Mouse (Mus musculus) heart, embryonic 11.5 days (tissue): Measurements from ENCODE around the gene Ss18l2. TPM values are rescaled to one million over a fixed set of nuclear protein-coding genes. Genes with fewer than 3 reads are reported as not detected.

Experiments
- ATAC-seq: fragments of 200-750 bp; cut with Nextera tagmentation; replicated peaks from 2 replicates; pipeline ENCODE4 v1.8.0; 2017; ENCODE audit warnings: moderate library complexity; ENCODE audit not compliant: insufficient number of reproducible peaks, low FRiP score, low TSS enrichment
- H3K27ac ChIP-seq: fragments of 300-500 bp; sonication (generic); 2 replicates; pipeline ENCODE4 v1.5.1; 2014; ENCODE audit warnings: mild to moderate bottlenecking, low read depth, low read length
- H3K27me3 ChIP-seq: fragments of 300-500 bp; sonication (generic); 2 replicates; pipeline ENCODE4 v1.6.1; 2014; ENCODE audit warnings: mild to moderate bottlenecking, low read length, mixed read lengths; ENCODE audit not compliant: control insufficient read depth, insufficient read depth
- H3K36me3 ChIP-seq: fragments of 300-500 bp; sonication (generic); 2 replicates; pipeline ENCODE4 v1.6.1; 2014; ENCODE audit warnings: mild to moderate bottlenecking, low read length, moderate library complexity, mixed read lengths; ENCODE audit not compliant: control insufficient read depth, insufficient read depth
- H3K4me1 ChIP-seq: fragments of 300-500 bp; sonication (generic); 2 replicates; pipeline ENCODE4 v1.6.1; 2014; ENCODE audit warnings: low read length; ENCODE audit not compliant: control insufficient read depth, insufficient read depth
- H3K4me2 ChIP-seq: fragments of 300-500 bp; sonication (generic); 2 replicates; pipeline ENCODE4 v1.6.1; 2014; ENCODE audit warnings: mild to moderate bottlenecking, moderate library complexity
- H3K4me3 ChIP-seq: fragments of 300-500 bp; sonication (generic); 2 replicates; pipeline ENCODE4 v1.5.1; 2014; ENCODE audit warnings: low read depth, low read length
- H3K9ac ChIP-seq: fragments of 300-500 bp; sonication (generic); 2 replicates; pipeline ENCODE4 v1.6.1; 2014; ENCODE audit warnings: mild to moderate bottlenecking, low read depth, low read length, moderate library complexity
- H3K9me3 ChIP-seq: fragments of 300-500 bp; sonication (generic); replicated peaks from 2 replicates; pipeline ENCODE4 v1.6.1; 2016; ENCODE audit warnings: low read length; ENCODE audit not compliant: control insufficient read depth
- WGBS: fragments of 180-500 bp; shearing (Covaris S2); extraction: QIAGEN DNeasy Blood & Tissue Kit; methylation state at CpG from one replicate; pipeline ENCODE4 v1.1.7; 2014; ENCODE audit not compliant: insufficient replicate concordance; 5-methylcytosine and 5-hydroxymethylcytosine counted together
- polyA plus RNA-seq: library from polyadenylated mRNA; unstranded; fragments of >200 nt; fragmentation: Nextera tagmentation; extraction: Ambion mirVana; gene quantifications from 2 replicates; pipeline ENCODE4 v1.2.1, GENCODE M21; 2014

Ss18l2 gene
- polyA plus RNA-seq, 1 experiment from 2014 or later = 153 TPM

DNA sequence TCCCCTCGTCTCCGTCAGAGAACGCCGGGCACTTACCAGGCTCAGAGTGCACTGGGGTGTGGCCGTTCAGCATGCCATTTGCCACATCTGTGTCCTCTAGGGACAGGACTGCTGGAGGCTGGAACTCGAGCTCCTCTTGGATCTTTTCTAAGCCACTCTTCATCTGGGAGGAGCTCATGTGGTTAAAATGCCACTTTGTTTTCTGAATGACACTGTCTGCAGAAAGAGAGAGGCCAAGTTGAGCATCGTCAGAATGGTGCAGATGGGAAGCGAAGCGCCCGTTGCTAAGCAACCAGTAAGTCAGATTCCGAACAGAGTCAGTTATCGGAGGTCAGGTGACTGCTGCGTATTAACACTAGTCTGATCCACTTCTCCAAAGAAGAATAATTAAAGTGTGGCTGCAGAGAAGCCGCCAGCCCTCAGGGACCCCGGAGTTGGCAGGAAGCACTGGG, 19.9 kb upstream of the Ss18l2 start:
- Histone ChIP-seq H3K4me1 (no peaks in the 10 kb centered on the region), H3K9ac (no peak overlapping the region), H3K36me3 (peaks cover 12% of the 10 kb centered on the region), H3K4me3 (no peak overlapping the region), H3K27ac (no peak overlapping the region), H3K9me3 (no peaks in the 10 kb centered on the region), H3K4me2 (no peak overlapping the region), H3K27me3 (no peaks in the 10 kb centered on the region)
- no peak for ATAC-seq
- WGBS = 82% methylated on average over 15 of the region's 15 CpGs

DNA sequence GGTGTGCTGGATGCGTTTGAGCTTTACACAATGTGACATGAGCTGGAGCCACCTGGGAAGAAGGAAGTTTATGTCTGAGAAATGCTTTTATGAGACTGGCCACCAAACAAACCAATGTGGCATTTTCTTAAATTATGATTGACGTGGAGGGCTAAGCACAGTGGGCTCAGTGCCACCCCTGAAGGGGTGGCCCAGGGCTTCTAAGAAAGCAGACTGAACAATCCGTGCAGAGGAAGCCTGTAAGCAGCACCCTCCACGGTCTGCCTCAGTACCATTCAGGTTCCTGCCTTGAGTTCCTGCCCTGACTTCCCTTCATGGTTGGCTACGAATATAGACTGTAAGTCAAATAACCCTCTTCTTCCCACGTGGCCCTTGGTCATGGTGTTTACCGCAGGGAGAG, 19.4 kb upstream of the Ss18l2 start:
- H3K27ac ChIP-seq = no peak overlapping the region
- H3K9me3 ChIP-seq = no peaks in the 10 kb centered on the region
- H3K4me3 ChIP-seq = no peak overlapping the region
- H3K36me3 ChIP-seq = peaks cover 12% of the 10 kb centered on the region
- no peaks in the 10 kb centered on the region for H3K4me1 ChIP-seq
- H3K27me3 ChIP-seq = no peaks in the 10 kb centered on the region
- WGBS = 88% methylated on average over 7 of the region's 7 CpGs
- H3K9ac ChIP-seq = no peak overlapping the region
- H3K4me2 ChIP-seq = no peak overlapping the region
- no peak for ATAC-seq

- H3K36me3 ChIP-seq = peaks cover 5% of the 10 kb centered on the region; the same call in 1 of the 2 replicates
- H3K9me3 ChIP-seq = 0 out of 2 replicates have a peak, but pooled peaks cover 2% of the 10 kb centered on the region
- no peaks in the 10 kb centered on the region for H3K27me3 ChIP-seq
- ATAC-seq = no peak
- 73% methylated on average over 12 of the region's 12 CpGs for WGBS
- H3K4me2 ChIP-seq = no peak overlapping the region
- H3K4me1 ChIP-seq = no peaks in the 10 kb centered on the region
- no peak overlapping the region for H3K9ac ChIP-seq
- no peak overlapping the region for H3K4me3 ChIP-seq
- H3K27ac ChIP-seq = no peak overlapping the region
These were observed 15.4 kb upstream of the Ss18l2 start for GRCm38 (mm10) chr9:121694736-121695135.

- Histone ChIP-seq H3K4me2 (no peak overlapping the region), H3K36me3 (peaks cover 4% of the 10 kb centered on the region; the same call in 1 of the 2 replicates), H3K9me3 (0 out of 2 replicates have a peak, but pooled peaks cover 2% of the 10 kb centered on the region), H3K9ac (no peak overlapping the region), H3K27me3 (no peaks in the 10 kb centered on the region), H3K4me3 (no peak overlapping the region), H3K27ac (no peak overlapping the region), H3K4me1 (no peaks in the 10 kb centered on the region)
- no peak for ATAC-seq
- 93% methylated on average over 9 of the region's 9 CpGs for WGBS
These were observed 13.5 kb upstream of the Ss18l2 start for GRCm38 (mm10) chr9:121696626-121697025.

GRCm38 (mm10) chr9:121697150-121698049, 12.7 kb upstream of the Ss18l2 start:
- ATAC-seq = no peak
- H3K4me2 ChIP-seq = no peak overlapping the region
- no peak overlapping the region for H3K9ac ChIP-seq
- 0 out of 2 replicates have a peak, but pooled peaks cover 2% of the 10 kb centered on the region for H3K9me3 ChIP-seq
- no peaks in the 10 kb centered on the region for H3K4me1 ChIP-seq
- no peak overlapping the region for H3K4me3 ChIP-seq
- WGBS = 100% methylated on average over 1 of the region's 1 CpGs
- no peak overlapping the region for H3K27ac ChIP-seq
- no peaks in the 10 kb centered on the region for H3K36me3 ChIP-seq
- no peaks in the 10 kb centered on the region for H3K27me3 ChIP-seq

DNA sequence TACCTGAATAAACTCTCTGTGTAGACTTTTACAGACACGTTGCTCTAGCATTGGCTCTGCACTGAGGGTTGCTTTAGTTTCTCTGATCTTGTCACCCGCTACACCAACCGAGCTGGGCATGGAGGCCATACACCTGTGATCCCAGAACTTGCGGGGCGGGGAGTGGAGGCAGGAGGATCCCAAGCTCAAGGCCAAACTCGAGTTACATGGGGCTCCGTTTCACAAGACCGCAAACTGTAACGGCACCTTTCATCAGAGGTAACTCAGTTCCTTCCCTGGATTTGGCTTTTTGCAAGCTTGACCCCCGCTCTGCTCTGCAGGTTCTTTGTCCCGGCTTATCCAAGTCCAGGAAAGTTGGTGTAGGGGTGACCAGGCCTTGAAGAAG, 5.9 kb upstream of the Ss18l2 start:
- Histone ChIP-seq H3K4me3 (peak overlapping the region; percentile 72), H3K4me1 (peaks cover 19% of the 10 kb centered on the region), H3K27ac (no peak overlapping the region), H3K4me2 (peak overlapping the region; percentile 87), H3K27me3 (no peaks in the 10 kb centered on the region), H3K9ac (peak overlapping the region; percentile 76), H3K9me3 (no peaks in the 10 kb centered on the region), H3K36me3 (no peaks in the 10 kb centered on the region)
- 41% methylated on average over 11 of the region's 11 CpGs for WGBS
- ATAC-seq = no peak

- no peaks in the 10 kb centered on the region for H3K27me3 ChIP-seq
- peak within 1 kb of the TSS; percentile 87 for H3K4me2 ChIP-seq
- peaks cover 21% of the 10 kb centered on the region for H3K4me1 ChIP-seq
- H3K9ac ChIP-seq = peak within 1 kb of the TSS; percentile 76
- H3K27ac ChIP-seq = peak within 1 kb of the TSS; percentile 74
- H3K4me3 ChIP-seq = peak within 1 kb of the TSS; percentile 72
- 1% methylated on average over 64 of the region's 69 CpGs for WGBS
- no peaks in the 10 kb centered on the region for H3K9me3 ChIP-seq
- peak; percentile 99 for ATAC-seq
- H3K36me3 ChIP-seq = no peaks in the 10 kb centered on the region
These were observed 5.2 kb upstream of the Ss18l2 start, which contains the start of gene Sec22c for GRCm38 (mm10) chr9:121704646-121705625. Gene Sec22c (minus strand): TSS chr9:121705490.

DNA sequence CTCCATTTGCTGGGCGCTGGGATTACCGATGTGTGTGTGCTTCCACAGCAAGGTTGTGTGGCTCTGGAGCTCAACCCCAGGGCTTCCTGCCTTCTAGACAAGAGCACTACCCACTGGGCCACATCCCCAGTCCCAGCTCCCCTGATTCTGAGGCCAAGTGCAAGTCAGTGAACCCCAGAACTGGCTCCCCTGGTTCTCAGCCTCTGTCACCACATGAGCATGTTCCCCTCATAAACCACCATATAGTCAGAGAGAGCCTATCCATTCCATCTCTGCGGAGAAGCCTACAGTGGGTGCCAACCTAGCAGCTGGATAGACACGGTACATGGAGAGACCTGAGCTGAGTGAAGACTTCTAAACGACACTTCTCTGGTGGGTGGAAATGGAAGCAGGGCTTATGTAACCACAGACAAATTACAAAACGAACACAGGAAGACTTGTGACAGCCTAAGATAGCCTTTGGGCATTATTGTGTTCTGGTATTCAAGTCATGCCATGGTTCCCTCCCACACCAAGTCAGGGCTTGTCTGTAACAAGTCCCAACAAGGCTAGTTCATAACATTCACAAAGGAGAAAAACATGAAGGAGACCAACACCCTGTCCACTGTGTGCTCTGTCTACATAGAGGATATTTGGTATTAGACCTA, 4.0 kb upstream of the Ss18l2 start:
- Histone ChIP-seq H3K4me1 (peaks cover 21% of the 10 kb centered on the region), H3K27ac (no peak overlapping the region), H3K9ac (no peak overlapping the region), H3K4me3 (0 out of 2 replicates have a peak overlapping the region, but pooled peaks have one; percentile 3), H3K9me3 (no peaks in the 10 kb centered on the region), H3K27me3 (no peaks in the 10 kb centered on the region), H3K36me3 (no peaks in the 10 kb centered on the region), H3K4me2 (peak overlapping the region; percentile 87)
- WGBS = 70% methylated on average over 6 of the region's 6 CpGs
- no peak for ATAC-seq
